Mouse (Mus musculus) heart, adult 2 months (tissue): ENCODE measurements around the gene Tnnc1.

Source experiments
- CTCF ChIP-seq: fragments of 200-600 bp; IDR thresholded peaks from 2 replicates; pipeline ENCODE4 v1.8.1; 2022; ENCODE audit warnings: antibody characterized with exemption, mild to moderate bottlenecking, moderate library complexity
- EP300 ChIP-seq: fragments of 200-500 bp; IDR thresholded peaks from 2 replicates; pipeline ENCODE4 v1.6.1; 2011; ENCODE audit warnings: low read depth, low read length, control low read depth; ENCODE audit not compliant: insufficient read depth

DNA sequence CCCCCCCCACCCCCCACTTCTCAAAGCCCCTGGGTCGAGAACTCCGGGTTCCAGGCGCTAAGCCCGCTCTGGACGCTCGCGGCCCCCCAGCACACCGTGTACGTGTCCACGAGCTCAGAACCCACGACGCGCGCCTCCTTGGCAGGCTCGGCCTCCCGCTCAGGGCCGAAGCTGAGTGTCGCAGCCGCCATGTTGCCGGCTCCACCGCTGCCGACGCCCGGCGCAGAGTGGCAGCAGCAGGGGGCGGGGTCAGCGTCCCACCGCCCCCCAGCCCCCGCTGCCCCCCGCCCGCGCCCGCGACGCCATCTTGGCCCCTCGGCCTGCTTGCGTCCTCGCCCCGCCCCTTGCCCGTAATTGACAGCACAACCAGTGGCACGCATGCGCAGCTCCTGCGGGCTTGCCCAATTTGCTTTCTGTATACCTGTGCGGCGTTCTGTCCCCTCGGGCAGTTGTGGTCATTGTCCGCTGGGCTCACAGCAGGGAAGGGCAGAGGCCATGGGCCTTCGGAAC, 1.6 kb upstream of the Tnnc1 start:
- TF ChIP-seq CTCF (0 out of 2 replicates have a peak, but pooled peaks have one; percentile 2), EP300 (no peak)
